ENCODE assay signal across 8 mouse cellular contexts in genomic region chr19:5756991-5757636, GRCm38 (mm10). TPM values are rescaled to one million over a fixed set of nuclear protein-coding genes. Genes with fewer than 3 reads are reported as not detected.
DNase-seq lines count a peak whose midpoint lies in the region; ATAC-seq and TF ChIP-seq lines count a peak whose summit lies in the region.

No protein-coding gene starts in this region.

- DNase-seq in cerebellum, adult 11-12 months: peak; percentile 26
- no peak for DNase-seq in cerebellum, adult 9-11 months
- DNase-seq in lung, adult 2 months: no peak
- peak; percentile 36 for DNase-seq in limb, embryonic 11.5 days (ENCODE audit: low spot score)
- DNase-seq in adrenal gland, postnatal 10 days: no peak
- DNase-seq in spleen, postnatal 10 days (ENCODE audit: low spot score in 2 of 2): no peak

- no peak overlapping the region for H3K27ac ChIP-seq in lung, embryonic 15.5 days
- no peak overlapping the region for H3K27ac ChIP-seq in limb, embryonic 11.5 days (replicated peaks; ENCODE audit: low read depth, low read length)
- H3K27ac ChIP-seq in neural tube, embryonic 14.5 days (ENCODE audit: low read depth, low read length): no peak overlapping the region

- no peak overlapping the region for H3K4me3 ChIP-seq in lung, embryonic 15.5 days
- no peak overlapping the region for H3K4me3 ChIP-seq in lung, adult 2 months (replicated peaks; ENCODE audit: extremely low read depth, low read depth, low read length)
- peak overlapping the region; percentile 17 for H3K4me3 ChIP-seq in limb, embryonic 11.5 days (ENCODE audit: low read depth, low read length)
- H3K4me3 ChIP-seq in neural tube, embryonic 14.5 days (ENCODE audit: low read depth, low read length): no peak overlapping the region

- 21% methylated on average over 35 of the region's 36 CpGs for WGBS in lung, embryonic 15.5 days
- 45% methylated on average over 36 of the region's 36 CpGs for WGBS in lung, adult 2 months
- WGBS in limb, embryonic 11.5 days: 10% methylated on average over 36 of the region's 36 CpGs
- WGBS in neural tube, embryonic 14.5 days: 10% methylated on average over 36 of the region's 36 CpGs

- ATAC-seq in lung, embryonic 15.5 days (ENCODE audit: borderline replicate concordance, extremely low read depth, low FRiP score, low TSS enrichment): peak; percentile 35
- ATAC-seq in limb, embryonic 11.5 days (ENCODE audit: insufficient number of reproducible peaks, low FRiP score, low TSS enrichment, low read depth): no peak
- ATAC-seq in neural tube, embryonic 14.5 days (ENCODE audit: low read depth): peak; percentile 25; the same call in 1 of the 2 replicates

- no peak overlapping the region for H3K9ac ChIP-seq in lung, embryonic 15.5 days
- peak overlapping the region; percentile 55; the same call in 1 of the 2 replicates for H3K9ac ChIP-seq in limb, embryonic 11.5 days (ENCODE audit: low read length)
- peak overlapping the region; percentile 16; the same call in 1 of the 2 replicates for H3K9ac ChIP-seq in neural tube, embryonic 14.5 days (replicated peaks; ENCODE audit: low read depth, low read length)

- H3K4me2 ChIP-seq in lung, embryonic 15.5 days: peak overlapping the region; percentile 28; the same call in 1 of the 2 replicates
- peak overlapping the region; percentile 48 for H3K4me2 ChIP-seq in limb, embryonic 11.5 days (ENCODE audit: low read depth, severe bottlenecking)
- H3K4me2 ChIP-seq in neural tube, embryonic 14.5 days (ENCODE audit: low read depth, low read length): peak overlapping the region; percentile 24; the same call in 1 of the 2 replicates

- H3K36me3 ChIP-seq in lung, embryonic 15.5 days: peaks cover 64% of the 10 kb centered on the region
- H3K36me3 ChIP-seq in limb, embryonic 11.5 days (ENCODE audit: control insufficient read depth, insufficient read depth, low read length): peaks cover 23% of the 10 kb centered on the region
- peaks cover 43% of the 10 kb centered on the region for H3K36me3 ChIP-seq in neural tube, embryonic 14.5 days (ENCODE audit: control insufficient read depth, insufficient read depth, low read length)

- TF ChIP-seq POLR2A in lung, adult 2 months (IDR thresholded peaks at IDR 0.05; ENCODE audit: borderline replicate concordance, extremely low read depth, low read depth, low read length): no peak

- no peak for TF ChIP-seq CTCF in lung, adult 2 months (IDR thresholded peaks at IDR 0.05; ENCODE audit: insufficient read depth, low read length)

- H3K9me3 ChIP-seq in lung, embryonic 15.5 days: no peaks in the 10 kb centered on the region
- H3K9me3 ChIP-seq in limb, embryonic 11.5 days (ENCODE audit: control insufficient read depth, low read length): no peaks in the 10 kb centered on the region
- no peaks in the 10 kb centered on the region for H3K9me3 ChIP-seq in neural tube, embryonic 14.5 days (ENCODE audit: control insufficient read depth, low read length)

- peaks cover 10% of the 10 kb centered on the region for H3K4me1 ChIP-seq in lung, embryonic 15.5 days
- no peaks in the 10 kb centered on the region for H3K4me1 ChIP-seq in lung, adult 2 months (ENCODE audit: control insufficient read depth, insufficient read depth, low read length)
- peaks cover 11% of the 10 kb centered on the region for H3K4me1 ChIP-seq in limb, embryonic 11.5 days (ENCODE audit: control insufficient read depth, insufficient read depth, low read length)
- peaks cover 3% of the 10 kb centered on the region for H3K4me1 ChIP-seq in neural tube, embryonic 14.5 days (ENCODE audit: control insufficient read depth, insufficient read depth, low read length)

- H3K27me3 ChIP-seq in lung, embryonic 15.5 days: peaks cover 17% of the 10 kb centered on the region; the same call in 1 of the 2 replicates
- H3K27me3 ChIP-seq in limb, embryonic 11.5 days (ENCODE audit: control insufficient read depth, insufficient read depth, low read length): peaks cover 32% of the 10 kb centered on the region
- H3K27me3 ChIP-seq in neural tube, embryonic 14.5 days (ENCODE audit: control insufficient read depth, insufficient read depth, low read length): peaks cover 24% of the 10 kb centered on the region

RNA-seq across cellular contexts. Expression of gene Scyl1, which starts 14.1 kb away (rescaled TPM):
- polyA plus RNA-seq in lung, embryonic 15.5 days (2015; fragmentation: Nextera tagmentation; extraction: Ambion mirVana): 76.1 and 83.6 TPM in 2 replicates
- 113 and 116 TPM in 2 replicates for polyA plus RNA-seq in lung, adult 2 months (2012; rRNA removed)
- polyA plus RNA-seq in limb, embryonic 11.5 days (2014; fragmentation: Nextera tagmentation; extraction: Ambion mirVana): 65.8 and 66.6 TPM in 2 replicates
- 78.5 and 78.6 TPM in 2 replicates for polyA plus RNA-seq in neural tube, embryonic 14.5 days (2014; fragmentation: Nextera tagmentation; extraction: Ambion mirVana)
- 10 to 100 TPM; 86.7 to 96.5 TPM for total RNA-seq in adrenal gland, postnatal 10 days (2021)

RNA-seq across cellular contexts. Expression of gene Ltbp3, which starts 16.4 kb away (rescaled TPM):
- polyA plus RNA-seq in lung, embryonic 15.5 days (2015; fragmentation: Nextera tagmentation; extraction: Ambion mirVana): 47.2 and 54.9 TPM in 2 replicates
- 236 and 238 TPM in 2 replicates for polyA plus RNA-seq in lung, adult 2 months (2012; rRNA removed)
- polyA plus RNA-seq in limb, embryonic 11.5 days (2014; fragmentation: Nextera tagmentation; extraction: Ambion mirVana): 3.0 and 9.7 TPM in 2 replicates
- polyA plus RNA-seq in neural tube, embryonic 14.5 days (2014; fragmentation: Nextera tagmentation; extraction: Ambion mirVana): 14.0 and 25.7 TPM in 2 replicates
- 100 to 1,000 TPM; 185 to 250 TPM for total RNA-seq in adrenal gland, postnatal 10 days (2021)

RNA-seq across cellular contexts. Expression of gene Fam89b, which starts 27.7 kb away (rescaled TPM):
- polyA plus RNA-seq in lung, embryonic 15.5 days (2015; fragmentation: Nextera tagmentation; extraction: Ambion mirVana): 105 and 108 TPM in 2 replicates
- 231 and 234 TPM in 2 replicates for polyA plus RNA-seq in lung, adult 2 months (2012; rRNA removed)
- polyA plus RNA-seq in limb, embryonic 11.5 days (2014; fragmentation: Nextera tagmentation; extraction: Ambion mirVana): 147 and 152 TPM in 2 replicates
- 145 and 152 TPM in 2 replicates for polyA plus RNA-seq in neural tube, embryonic 14.5 days (2014; fragmentation: Nextera tagmentation; extraction: Ambion mirVana)
- 10 to 100 TPM; 47.0 to 59.8 TPM for total RNA-seq in adrenal gland, postnatal 10 days (2021)

RNA-seq across cellular contexts. Expression of gene Ehbp1l1, which starts 31.0 kb away (rescaled TPM):
- 23.6 and 24.5 TPM in 2 replicates for polyA plus RNA-seq in lung, embryonic 15.5 days (2015; fragmentation: Nextera tagmentation; extraction: Ambion mirVana)
- polyA plus RNA-seq in lung, adult 2 months (2012; rRNA removed): 64.4 and 73.8 TPM in 2 replicates
- 5.8 and 6.1 TPM in 2 replicates for polyA plus RNA-seq in limb, embryonic 11.5 days (2014; fragmentation: Nextera tagmentation; extraction: Ambion mirVana)
- polyA plus RNA-seq in neural tube, embryonic 14.5 days (2014; fragmentation: Nextera tagmentation; extraction: Ambion mirVana): 7.8 and 8.9 TPM in 2 replicates
- total RNA-seq in adrenal gland, postnatal 10 days (2021): 10 to 100 TPM; 29.8 to 48.9 TPM

RNA-seq across cellular contexts. Expression of gene Kcnk7, which starts 52.9 kb away (rescaled TPM):
- 0.69 TPM in 1 of 2 replicates, not detected in the other for polyA plus RNA-seq in lung, embryonic 15.5 days (2015; fragmentation: Nextera tagmentation; extraction: Ambion mirVana)
- 2.0 and 4.6 TPM in 2 replicates for polyA plus RNA-seq in lung, adult 2 months (2012; rRNA removed)
- not detected in 2 replicates for polyA plus RNA-seq in limb, embryonic 11.5 days (2014; fragmentation: Nextera tagmentation; extraction: Ambion mirVana)
- not detected in 2 replicates for polyA plus RNA-seq in neural tube, embryonic 14.5 days (2014; fragmentation: Nextera tagmentation; extraction: Ambion mirVana)
- total RNA-seq in adrenal gland, postnatal 10 days (2021): not detected

Comparison
In these comparisons a context has a peak if more than half of its experiments do, and no peak if none do; other contexts are left out.
1. DNase-seq: peak in cerebellum, adult 11-12 months (single experiment) and limb, embryonic 11.5 days (single experiment); none in cerebellum, adult 9-11 months (single experiment), lung, adult 2 months (single experiment), adrenal gland, postnatal 10 days (single experiment) and spleen, postnatal 10 days (0 of 2).
2. Peak in every context shown above with its lines, with median percentiles within 50 percentile points of each other: H3K4me2 ChIP-seq.